Mouse (Mus musculus) heart, postnatal 0 days (tissue): ENCODE measurements at regions not wholly inside any gene's neighbourhood (a gene's known extent, or its start where the extent isn't known, plus 50 kb on each side); places are given as distances from the start of the nearest gene placed in this dataset.

Source experiments
- ATAC-seq: fragments of 200-750 bp; cut with Nextera tagmentation; 2 replicates; pipeline ENCODE4 v1.8.0; 2017; ENCODE audit warnings: low read depth, moderate number of reproducible peaks, moderate library complexity; ENCODE audit not compliant: insufficient read depth
- DNase-seq: peaks from one replicate; pipeline ENCODE4 v3.0.0-alpha.2; 2016; ENCODE audit warnings: low spot score
- H3K27ac ChIP-seq: fragments of 300-500 bp; sonication (generic); 2 replicates; pipeline ENCODE4 v1.5.1; 2014; ENCODE audit warnings: low read depth, mild to moderate bottlenecking
- H3K27me3 ChIP-seq: fragments of 300-500 bp; sonication (generic); 2 replicates; pipeline ENCODE4 v1.6.1; 2014; ENCODE audit warnings: low read length, mixed read lengths; ENCODE audit not compliant: control insufficient read depth, insufficient read depth
- H3K36me3 ChIP-seq: fragments of 300-500 bp; sonication (generic); replicated peaks from 2 replicates; pipeline ENCODE4 v1.6.1; 2014; ENCODE audit warnings: low read length, mixed read lengths; ENCODE audit not compliant: control insufficient read depth, insufficient read depth
- H3K4me1 ChIP-seq: fragments of 300-500 bp; sonication (generic); 2 replicates; pipeline ENCODE4 v1.6.1; 2014; ENCODE audit warnings: antibody characterized with exemption; ENCODE audit not compliant: control insufficient read depth, insufficient read depth
- H3K4me2 ChIP-seq: fragments of 300-500 bp; sonication (generic); 2 replicates; pipeline ENCODE4 v1.6.1; 2014; ENCODE audit warnings: low read depth, mild to moderate bottlenecking, low read length, moderate library complexity
- H3K4me3 ChIP-seq: fragments of 300-500 bp; sonication (generic); 2 replicates; pipeline ENCODE4 v1.5.1; 2014; ENCODE audit warnings: low read depth, low read length
- H3K9ac ChIP-seq: fragments of 300-500 bp; sonication (generic); replicated peaks from 2 replicates; pipeline ENCODE4 v1.6.1; 2014; ENCODE audit warnings: low read depth, low read length, mixed read lengths
- H3K9me3 ChIP-seq: fragments of 300-500 bp; sonication (generic); replicated peaks from 2 replicates; pipeline ENCODE4 v1.6.1; 2016; ENCODE audit warnings: low read length; ENCODE audit not compliant: control insufficient read depth
- CTCF ChIP-seq: IDR thresholded peaks from 2 replicates; pipeline ENCODE4 v1.5.1; 2016; ENCODE audit warnings: antibody characterized with exemption, control low read depth, low read depth
- EP300 ChIP-seq: IDR thresholded peaks from 2 replicates; pipeline ENCODE4 v1.6.1; 2016; ENCODE audit warnings: antibody characterized with exemption, low read depth
- WGBS: fragments of 180-500 bp; shearing (Covaris S2); extraction: QIAGEN DNeasy Blood & Tissue Kit; methylation state at CpG from one replicate; pipeline ENCODE4 v1.1.7; 2014; 5-methylcytosine and 5-hydroxymethylcytosine counted together

DNA sequence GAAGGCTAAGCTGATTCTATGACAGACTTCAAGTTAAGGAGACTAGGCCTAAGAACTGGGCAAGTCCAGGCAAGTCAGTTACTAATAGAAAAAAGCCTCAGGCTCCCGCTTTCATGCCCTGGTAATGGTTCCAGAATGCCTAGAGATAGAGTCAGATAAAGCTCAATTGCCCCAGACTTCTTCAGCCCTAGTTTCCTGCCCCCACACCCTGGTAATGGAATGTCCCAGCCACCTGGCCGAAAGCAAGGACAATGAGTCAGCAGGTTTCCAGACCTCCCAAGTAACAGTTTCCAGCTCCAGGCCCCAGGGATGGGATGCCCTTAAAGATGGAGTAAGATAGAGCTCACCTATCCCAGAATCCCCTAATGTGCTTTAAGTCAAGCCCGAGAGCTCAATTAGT, 143.6 kb upstream of the Rad23b start:
- peaks cover 4% of the 10 kb centered on the region; the same call in 1 of the 2 replicates for H3K4me1 ChIP-seq
- no peak overlapping the region for H3K27ac ChIP-seq
- H3K9me3 ChIP-seq = no peaks in the 10 kb centered on the region
- no peak overlapping the region for H3K9ac ChIP-seq
- H3K27me3 ChIP-seq = no peaks in the 10 kb centered on the region
- ATAC-seq (no peak), DNase-seq (no peak)
- WGBS = 86% methylated on average over 3 of the region's 3 CpGs
- no peaks in the 10 kb centered on the region for H3K36me3 ChIP-seq
- H3K4me3 ChIP-seq = no peak overlapping the region
- no peak overlapping the region for H3K4me2 ChIP-seq
- TF ChIP-seq CTCF (no peak), EP300 (no peak)

DNA sequence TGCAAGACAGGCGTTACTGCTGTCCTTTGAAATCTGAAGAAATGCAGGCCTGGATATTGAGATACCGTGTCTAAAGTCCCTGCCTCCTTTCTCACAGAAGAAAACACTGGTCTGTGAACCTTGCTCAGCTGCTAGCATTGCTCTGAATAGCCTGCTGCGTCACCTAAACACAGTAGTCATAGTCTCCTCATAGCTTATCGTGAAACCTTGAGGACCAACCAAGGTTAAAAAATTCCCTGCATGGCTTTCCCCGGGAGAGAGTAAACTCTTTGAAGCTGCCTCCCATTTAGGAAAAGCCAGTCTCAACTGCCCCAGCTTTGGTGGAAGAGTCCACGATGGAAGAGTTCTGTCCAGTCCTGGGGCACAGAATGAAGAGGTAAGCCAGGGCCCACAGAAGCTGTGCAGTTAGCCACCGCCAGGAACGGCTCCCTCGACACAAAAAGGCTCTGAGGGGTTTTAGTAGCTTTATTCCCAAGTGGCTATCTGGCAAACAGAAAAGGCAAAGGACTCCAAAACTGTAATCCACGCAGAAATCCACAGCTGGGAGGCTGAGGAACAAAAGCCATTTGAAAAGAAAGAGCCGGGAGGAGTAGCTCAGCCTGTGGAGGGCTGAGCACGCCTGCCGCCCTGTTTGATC, 142.0 kb upstream of the Rad23b start:
- H3K4me1 ChIP-seq = peaks cover 4% of the 10 kb centered on the region; the same call in 1 of the 2 replicates
- 0 out of 2 replicates have a peak overlapping the region, but pooled peaks have one; percentile 2 for H3K4me3 ChIP-seq
- no peaks in the 10 kb centered on the region for H3K9me3 ChIP-seq
- peak overlapping the region; percentile 47; the same call in 1 of the 2 replicates for H3K27ac ChIP-seq
- WGBS = 27% methylated on average over 13 of the region's 13 CpGs
- no peaks in the 10 kb centered on the region for H3K27me3 ChIP-seq
- peak overlapping the region; percentile 24; the same call in 1 of the 2 replicates for H3K4me2 ChIP-seq
- H3K36me3 ChIP-seq = no peaks in the 10 kb centered on the region
- TF ChIP-seq CTCF (no peak), EP300 (no peak)
- peak; percentile 75 for DNase-seq
- peak; percentile 77 for ATAC-seq
- peak overlapping the region; percentile 23; the same call in 1 of the 2 replicates for H3K9ac ChIP-seq

- Histone ChIP-seq H3K9me3 (no peaks in the 10 kb centered on the region), H3K4me3 (0 out of 2 replicates have a peak overlapping the region, but pooled peaks have one; percentile 2), H3K4me2 (peak overlapping the region; percentile 24; the same call in 1 of the 2 replicates), H3K27ac (no peak overlapping the region), H3K9ac (peak overlapping the region; percentile 23; the same call in 1 of the 2 replicates), H3K4me1 (peaks cover 4% of the 10 kb centered on the region; the same call in 1 of the 2 replicates), H3K27me3 (no peaks in the 10 kb centered on the region), H3K36me3 (no peaks in the 10 kb centered on the region)
- TF ChIP-seq CTCF = no peak
- TF ChIP-seq EP300 = no peak
- WGBS = 30% methylated on average over 21 of the region's 21 CpGs
- 0 out of 2 replicates have a peak, but pooled peaks have one; percentile 27 for ATAC-seq
- DNase-seq = peak; percentile 21
Observed at GRCm38 (mm10) chr4:55208386-55209345, 141.2 kb upstream of the Rad23b start.

DNA sequence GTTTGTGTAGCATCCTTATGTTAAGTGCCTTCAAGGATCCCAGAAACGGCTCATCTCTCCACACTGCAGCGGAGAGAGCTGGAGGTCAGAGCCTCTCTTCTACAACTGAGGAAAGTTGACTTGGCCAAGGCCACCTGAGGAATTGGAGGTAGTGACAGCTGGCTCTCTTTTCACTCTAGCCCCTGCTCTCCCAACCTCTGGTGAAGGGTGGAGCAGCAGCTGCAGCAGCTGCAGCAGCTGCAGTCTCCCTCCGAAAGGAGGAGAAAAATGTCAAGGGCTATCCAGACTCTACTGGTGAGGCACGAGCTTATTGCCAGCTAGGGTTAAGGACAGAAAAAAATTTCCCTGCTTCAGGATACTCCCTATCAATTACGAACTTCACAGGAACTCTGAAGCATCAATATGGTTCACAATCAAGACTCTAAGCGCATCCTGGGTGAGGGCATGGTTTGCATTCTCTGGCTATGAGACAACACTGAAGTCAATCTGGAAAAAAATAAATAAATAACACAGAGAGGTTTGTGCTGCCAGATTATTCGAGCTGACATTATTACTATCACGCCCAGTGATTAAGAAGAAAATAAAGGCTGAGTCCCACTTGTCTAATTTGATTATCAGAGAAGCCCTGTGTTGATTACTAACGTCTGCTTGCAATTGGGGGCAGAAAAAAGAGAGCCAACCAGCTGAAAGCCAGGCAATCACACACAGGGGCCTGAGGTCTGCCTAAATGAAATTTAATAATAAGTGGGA, 134.2 kb upstream of the Rad23b start:
- no peaks in the 10 kb centered on the region for H3K4me1 ChIP-seq
- no peaks in the 10 kb centered on the region for H3K27me3 ChIP-seq
- no peak overlapping the region for H3K27ac ChIP-seq
- DNase-seq = no peak
- H3K36me3 ChIP-seq = no peaks in the 10 kb centered on the region
- no peak overlapping the region for H3K4me2 ChIP-seq
- H3K4me3 ChIP-seq = no peak overlapping the region
- 55% methylated on average over 9 of the region's 9 CpGs for WGBS
- no peaks in the 10 kb centered on the region for H3K9me3 ChIP-seq
- TF ChIP-seq EP300 (no peak), CTCF (no peak)
- no peak overlapping the region for H3K9ac ChIP-seq
- no peak for ATAC-seq

DNA sequence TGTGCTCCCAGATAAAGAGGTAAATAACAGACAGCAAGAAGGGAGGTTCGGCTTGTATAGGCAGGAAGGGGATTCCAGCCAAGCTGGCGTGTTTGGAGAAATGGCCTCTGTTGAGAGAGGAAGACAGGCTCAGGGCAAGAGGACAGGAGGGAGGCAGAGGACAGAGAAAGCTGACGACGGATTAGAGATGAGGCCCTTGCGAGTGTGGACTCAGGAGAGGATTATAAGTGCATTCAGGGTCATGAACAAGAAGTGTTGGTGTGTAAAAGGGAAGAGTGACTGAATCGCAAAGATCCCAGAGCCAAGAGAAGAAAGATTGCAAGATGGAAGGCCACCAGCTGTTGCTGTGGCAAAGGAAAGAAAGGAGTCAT, 133.7 kb upstream of the Rad23b start:
- H3K4me1 ChIP-seq = no peaks in the 10 kb centered on the region
- no peaks in the 10 kb centered on the region for H3K27me3 ChIP-seq
- 48% methylated on average over 6 of the region's 6 CpGs for WGBS
- no peak for TF ChIP-seq CTCF
- TF ChIP-seq EP300 = no peak
- H3K27ac ChIP-seq = no peak overlapping the region
- H3K36me3 ChIP-seq = no peaks in the 10 kb centered on the region
- ATAC-seq = no peak
- H3K4me2 ChIP-seq = no peak overlapping the region
- DNase-seq = no peak
- H3K9ac ChIP-seq = no peak overlapping the region
- no peak overlapping the region for H3K4me3 ChIP-seq
- H3K9me3 ChIP-seq = no peaks in the 10 kb centered on the region
